Mouse (Mus musculus): ENCODE measurements around the gene Rdh7.
"Not testable (repeated sequence)": the region's sequence is repeated elsewhere in the genome, so short reads cannot be mapped to it uniquely, and the experiment has no call there.

Gene Rdh7

DNA sequence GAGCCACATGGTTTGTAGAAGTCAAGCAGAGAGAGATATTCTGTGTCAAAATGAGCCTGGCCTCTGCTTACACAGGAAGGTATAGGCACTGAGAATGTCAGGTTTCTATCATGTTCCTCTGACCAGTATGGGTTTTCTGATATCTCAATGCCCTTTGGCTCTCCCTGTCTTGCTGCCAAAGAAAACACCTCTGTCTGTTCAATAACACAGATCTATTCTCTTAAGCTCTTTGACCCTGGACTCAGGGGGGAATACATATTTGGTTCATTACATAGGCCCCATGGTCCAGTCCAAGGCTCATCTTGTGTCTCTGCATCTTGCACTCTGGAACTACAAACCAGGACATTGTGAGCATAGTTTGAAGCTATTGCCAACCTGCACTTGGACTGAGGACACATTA is at the start of gene Rdh7:
Gene Rdh7, minus strand, starts transcription at position 213 of the 400 bp plus-strand sequence.
- DNase-seq (ENCODE audit: low spot score): no peak

DNA sequence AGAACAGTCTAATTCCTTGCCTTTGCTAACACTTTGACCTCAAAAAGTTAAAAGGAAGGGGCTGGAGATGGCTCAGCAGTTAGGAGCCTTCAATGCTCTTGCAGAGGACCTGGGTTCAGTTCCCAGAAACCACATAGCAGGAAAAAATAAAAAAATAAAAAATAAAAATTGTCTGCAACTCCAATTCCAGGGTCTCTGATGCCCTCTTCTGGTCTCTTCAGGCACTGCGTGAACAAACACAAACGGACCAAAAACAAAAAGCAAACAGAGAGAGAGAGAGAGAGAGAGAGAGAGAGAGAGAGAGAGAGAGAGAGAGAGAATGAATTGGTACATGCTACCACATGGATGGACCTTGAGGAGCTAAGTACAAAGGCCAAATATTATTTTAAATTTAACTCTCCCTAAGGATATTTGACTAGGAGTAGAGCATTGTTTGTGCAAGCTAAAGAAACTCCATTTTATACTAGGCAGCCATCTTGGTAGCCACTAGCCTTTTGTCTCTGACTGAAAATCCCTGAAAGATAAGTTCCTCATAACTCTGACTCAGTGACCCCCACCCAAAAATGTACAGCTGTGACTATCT is 48.9 kb upstream of the Rdh7 start:
- peak; percentile 25 for DNase-seq (ENCODE audit: low spot score)

DNA sequence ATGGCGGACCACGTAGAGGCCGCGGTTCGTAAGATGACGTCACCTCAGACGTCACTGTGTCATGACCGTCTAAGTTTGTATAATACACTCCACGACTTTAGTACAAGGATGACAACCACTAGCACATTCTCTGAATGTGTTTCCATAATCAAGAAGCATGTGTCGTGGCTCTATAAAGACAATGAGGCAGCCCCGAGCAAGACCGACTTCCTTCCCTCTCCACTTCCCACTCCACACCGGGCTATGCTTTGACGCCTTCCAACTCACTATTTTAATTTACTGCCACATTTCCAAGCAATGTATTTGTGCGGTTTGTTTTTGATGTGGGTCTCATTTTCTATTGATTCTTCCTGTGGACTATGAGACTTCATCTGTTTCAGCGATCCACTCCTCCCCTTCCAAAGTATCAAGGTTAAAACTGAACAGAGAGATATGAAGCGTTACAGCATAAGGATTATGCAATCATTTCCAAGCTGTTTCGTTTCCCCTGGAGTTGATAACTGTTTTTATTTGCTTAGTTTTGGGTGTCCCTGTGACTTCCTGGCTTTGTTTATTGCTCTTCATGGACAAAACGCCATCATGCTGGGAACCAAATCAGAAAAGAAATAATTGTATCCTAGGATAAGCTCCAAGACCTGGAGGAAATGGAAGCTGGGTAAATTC is 48.3 kb upstream of the Rdh7 start:
- no peak for DNase-seq (ENCODE audit: low spot score)

DNA sequence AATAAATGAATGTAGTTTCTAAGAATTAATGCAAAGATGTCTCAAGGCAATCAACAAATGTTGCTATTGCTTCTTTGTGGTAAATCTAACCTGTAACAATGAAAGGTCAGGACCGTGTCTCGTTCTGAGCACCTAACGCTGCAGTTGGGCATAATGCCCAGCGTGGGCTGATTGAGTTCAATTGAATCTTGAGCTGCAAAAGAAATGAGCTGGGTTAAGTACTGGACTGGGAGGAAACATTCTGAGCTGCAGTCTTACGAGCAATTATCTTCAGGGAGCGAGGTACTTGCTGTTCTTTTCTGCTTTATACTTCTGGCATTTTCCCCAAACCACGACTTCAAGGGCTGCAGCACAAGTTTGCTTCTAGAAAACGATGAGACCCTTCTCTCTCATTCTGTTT is 47.7 kb upstream of the Rdh7 start:
- DNase-seq (ENCODE audit: low spot score): no peak

DNA sequence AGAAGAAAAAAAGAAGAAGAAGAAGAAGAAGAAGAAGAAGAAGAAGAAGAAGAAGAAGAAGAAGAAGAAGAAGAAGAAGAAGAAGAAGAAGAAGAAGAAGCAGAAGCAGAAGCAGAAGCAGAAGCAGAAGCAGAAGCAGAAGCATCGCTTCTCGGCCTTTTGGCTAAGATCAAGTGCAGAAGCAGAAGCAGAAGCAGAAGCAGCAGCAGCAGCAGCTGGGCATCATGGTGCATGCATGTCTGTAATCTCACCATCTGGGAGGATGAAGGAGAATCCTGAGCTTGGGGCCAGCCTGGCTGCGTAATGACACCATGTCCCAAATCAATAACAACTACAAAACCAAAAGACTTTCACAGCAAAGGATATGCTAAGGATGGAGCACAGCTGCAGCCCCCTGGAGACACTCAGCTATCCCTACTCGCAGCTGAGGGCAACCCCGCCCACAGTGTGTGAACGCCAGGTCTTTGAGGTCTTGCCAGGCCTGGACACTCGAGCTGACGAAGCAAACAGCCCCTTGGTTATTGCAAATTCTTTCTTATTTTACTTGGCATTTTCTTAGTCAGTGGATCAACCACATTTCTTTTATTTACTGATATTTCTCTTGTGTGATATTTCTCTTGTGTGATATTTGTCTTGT is 43.8 kb upstream of the Rdh7 start:
- no peak for DNase-seq (ENCODE audit: low spot score)

DNA sequence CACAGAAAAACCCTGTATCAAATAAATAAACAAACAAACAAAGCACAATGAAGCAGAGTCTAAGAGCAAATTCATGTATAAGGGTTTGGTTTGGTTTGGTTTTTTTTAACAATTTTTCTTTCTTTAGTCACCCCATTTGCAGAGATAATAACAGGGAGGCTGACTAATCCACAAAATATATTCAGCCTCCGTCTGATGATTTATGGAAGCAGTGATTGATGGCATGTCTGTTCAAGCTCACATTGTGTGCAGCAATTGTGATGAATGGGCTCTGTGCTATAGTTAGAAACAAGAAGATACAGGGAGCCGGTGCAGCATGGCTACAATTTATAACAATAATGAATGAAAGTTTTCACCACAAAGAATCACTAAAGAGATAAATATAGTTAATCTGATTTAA is 39.1 kb upstream of the Rdh7 start:
- DNase-seq (ENCODE audit: low spot score): no peak

DNA sequence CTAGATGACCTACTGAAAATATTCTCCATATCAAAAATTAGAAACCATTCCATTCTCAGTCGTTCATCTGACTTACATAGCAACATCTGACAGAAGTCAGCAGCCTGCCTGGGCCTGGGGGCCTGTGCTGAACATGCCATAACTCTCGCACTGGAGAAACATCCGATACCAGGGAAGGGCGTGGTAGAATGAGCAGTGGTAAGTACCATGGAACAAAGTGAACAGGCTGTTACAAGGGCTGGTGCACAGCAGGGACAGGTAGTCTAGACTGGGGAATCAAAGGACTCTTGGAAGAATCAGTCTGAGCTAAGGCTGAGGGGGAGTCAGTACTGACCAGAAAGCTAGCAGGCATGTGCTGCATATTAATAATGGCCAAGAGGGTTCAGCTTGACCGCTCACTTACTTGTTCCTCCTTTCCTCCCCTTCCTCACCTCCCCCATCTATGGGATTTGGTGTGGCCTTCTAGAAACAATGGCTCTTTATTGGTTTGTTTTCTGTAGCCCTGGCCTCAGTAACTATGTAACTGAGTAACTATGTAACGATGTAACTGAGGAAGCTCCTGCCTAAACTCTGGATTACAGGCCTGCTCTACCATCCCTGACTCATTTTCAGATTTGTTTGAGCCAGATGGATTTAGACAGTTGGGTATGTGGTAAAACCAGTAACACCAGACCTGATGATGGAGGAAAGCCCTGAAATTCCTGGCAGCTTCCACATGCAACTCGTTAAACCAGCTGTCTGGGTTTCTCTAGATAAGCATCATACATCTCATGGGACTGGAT is 36.2 kb upstream of the Rdh7 start:
- DNase-seq (ENCODE audit: low spot score): no peak

DNA sequence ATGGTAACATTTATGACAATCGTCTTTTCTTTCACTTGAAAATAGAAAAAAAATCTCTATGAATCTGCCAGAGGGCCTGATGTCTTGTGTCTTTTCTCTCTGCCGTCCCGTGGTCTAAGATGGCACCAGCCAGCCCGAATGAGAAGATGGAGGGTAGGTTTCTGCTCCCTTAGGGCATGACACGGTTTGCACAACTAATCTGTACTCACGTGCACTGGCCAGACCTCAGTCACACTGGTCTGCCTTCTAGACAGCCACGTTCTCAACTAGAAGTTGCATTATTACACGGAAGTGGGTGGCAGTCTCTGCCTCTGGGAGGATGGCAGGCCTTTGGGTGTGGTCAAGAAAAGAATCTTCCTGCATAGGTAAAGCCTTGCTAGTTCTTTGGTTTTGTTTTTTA is 34.4 kb upstream of the Rdh7 start:
- DNase-seq (ENCODE audit: low spot score): no peak

DNA sequence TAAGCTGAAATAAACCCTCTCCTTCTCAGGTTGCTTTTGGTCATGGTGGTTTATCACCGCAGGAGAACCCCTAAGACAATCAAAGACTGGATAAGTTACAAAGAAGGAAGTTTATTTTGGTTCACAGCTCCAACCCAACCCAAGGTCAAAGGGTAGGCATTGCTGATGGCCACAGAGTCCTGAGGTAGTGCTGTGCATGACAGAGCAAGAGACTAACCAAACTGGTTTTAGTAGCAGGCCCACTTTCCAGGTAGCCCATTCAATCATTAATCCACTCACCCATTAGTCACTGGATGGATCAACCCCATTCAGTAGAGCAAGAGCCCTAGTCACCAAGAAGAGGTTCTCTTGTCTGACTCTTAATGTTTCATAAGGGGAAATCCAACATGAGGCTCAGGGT is 33.6 kb upstream of the Rdh7 start:
- DNase-seq (ENCODE audit: low spot score): no peak

DNA sequence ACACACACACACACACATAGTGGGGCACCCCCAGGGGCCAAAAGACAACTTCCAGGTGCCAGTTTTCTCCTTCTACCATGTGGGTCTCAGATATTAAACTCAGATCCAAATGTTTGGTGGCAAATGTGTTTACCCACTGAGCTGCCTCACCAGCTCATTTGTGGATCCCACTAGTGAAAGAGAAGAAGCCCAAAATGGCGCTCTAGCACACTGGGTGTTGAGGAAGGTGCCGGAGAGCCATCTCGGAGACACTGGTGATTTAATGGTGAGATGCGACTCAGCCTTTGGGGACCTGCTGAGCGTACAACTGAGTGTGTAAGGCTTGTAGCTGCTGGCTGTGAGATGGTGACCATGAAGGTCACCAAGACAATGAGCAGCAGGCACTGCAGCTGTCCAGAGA is 29.0 kb upstream of the Rdh7 start:
- DNase-seq (ENCODE audit: low spot score): no peak

DNA sequence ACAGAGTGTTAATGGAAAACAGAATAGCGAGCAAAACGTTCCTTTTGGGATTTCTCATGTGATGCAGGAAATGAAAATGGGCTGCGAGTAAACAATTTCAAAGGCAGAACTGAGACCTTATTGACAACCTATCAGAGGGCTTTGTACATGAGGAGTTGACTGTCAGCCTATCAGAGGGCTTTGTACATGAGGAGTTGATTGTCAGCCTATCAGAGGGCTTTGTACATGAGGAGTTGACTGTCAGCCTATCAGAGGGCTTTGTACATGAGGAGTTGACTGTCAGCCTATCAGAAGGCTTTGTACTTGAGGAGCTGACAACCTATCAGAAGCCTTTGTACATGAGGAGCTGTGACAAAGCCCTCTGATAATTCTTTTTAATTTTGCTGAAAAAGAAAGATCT is 28.6 kb upstream of the Rdh7 start:
- not testable (repeated sequence) for DNase-seq (ENCODE audit: low spot score)

DNA sequence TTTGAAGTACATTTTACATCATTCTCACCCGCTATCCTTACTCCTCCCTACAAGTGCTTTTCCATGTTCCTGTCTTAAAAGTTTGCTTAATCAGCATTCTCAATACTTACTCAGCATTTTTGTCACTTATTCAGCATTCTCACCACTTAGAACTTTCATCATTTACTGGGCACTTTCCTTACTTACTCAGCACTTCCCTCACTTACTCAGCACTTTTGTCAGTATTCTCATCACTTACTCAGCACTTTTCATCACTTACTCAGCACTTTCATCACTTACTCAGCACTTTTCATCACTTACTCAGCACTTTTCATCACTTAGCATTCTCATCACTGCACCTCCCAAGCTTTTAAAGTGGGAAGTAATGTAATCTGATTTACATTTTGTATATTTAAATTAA is 27.0 kb upstream of the Rdh7 start:
- DNase-seq (ENCODE audit: low spot score): no peak

DNA sequence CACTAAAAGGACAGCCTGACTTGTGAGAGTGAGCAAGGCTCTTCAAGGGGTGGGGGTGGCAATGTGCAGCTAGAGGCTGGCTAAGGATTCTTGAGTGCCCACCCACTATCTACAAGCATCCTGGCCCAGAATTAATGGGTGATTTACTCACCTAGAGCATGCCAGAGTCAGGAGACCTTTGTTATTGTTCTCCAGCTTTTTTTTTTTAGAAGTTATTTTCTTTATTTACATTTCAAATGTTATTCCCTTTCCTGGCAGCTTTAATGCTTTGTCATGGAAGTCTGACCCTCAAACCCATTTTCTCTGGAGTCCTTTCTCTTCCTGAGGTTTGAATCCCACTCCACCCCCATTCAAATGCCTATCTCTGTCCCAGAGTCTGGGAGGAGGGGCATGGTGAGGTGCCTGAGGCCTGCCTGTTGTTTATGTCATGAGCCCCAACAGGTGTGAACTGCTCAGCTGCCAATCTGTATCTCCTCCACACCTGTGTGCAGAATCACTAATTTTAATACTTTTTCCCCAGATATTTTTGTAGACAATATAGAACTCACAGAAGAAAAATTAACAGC is 18.9 kb upstream of the Rdh7 start:
- DNase-seq (ENCODE audit: low spot score): no peak

DNA sequence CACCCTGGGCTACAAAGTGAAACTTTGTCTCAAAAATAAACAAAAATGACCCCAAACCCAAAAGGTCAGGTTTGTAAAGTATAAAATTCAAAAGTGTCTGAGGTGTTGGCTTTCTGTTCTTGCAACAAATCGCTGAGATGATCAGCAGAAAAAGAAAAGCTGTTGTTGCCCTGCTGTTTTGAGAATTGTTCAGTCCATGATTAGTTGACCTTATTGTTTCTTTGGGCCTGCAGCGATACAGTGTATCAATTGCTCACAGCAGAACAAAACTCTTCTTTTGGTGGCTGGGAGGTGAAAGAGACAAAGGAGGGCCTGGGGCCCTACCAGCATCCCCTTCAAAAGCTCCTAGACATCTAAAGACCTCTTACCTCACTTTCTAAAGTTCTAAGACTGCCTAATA is 17.5 kb upstream of the Rdh7 start:
- no peak for DNase-seq (ENCODE audit: low spot score)

DNA sequence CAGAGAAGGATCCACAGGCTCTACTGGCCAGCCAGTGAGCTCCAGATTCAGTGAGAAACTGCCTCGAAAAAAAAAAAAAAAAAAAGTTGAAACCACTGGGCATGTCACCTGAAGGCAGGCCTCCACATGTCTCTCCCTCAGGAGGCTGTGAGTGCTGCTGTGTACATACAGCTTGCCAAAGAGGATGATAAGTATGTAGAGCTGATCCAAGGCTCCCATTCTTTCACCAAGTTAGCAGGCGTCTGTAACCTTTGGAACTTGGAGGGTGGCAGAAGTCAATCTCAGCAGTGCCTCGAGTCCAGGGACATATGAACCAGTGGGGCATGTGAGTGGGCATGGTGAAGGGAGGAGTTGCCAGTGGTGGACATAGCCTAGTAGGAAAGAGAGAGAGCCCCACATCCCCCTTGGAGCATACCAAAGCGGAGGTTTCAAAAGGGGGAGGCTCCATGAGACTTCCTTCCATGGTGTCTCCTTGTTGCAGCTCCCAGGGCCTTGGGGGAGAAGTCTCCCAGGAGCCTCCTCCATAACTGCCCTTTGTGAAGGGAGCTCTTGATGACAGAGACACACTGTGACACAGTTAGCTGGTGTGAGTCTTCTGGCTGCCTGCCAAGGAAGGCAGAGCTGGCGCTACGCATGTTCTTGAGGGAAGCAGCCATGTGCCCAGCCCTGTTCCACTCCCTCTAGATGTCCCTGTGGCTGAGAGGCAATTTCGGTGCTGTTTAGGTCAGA is 16.3 kb upstream of the Rdh7 start:
- DNase-seq (ENCODE audit: low spot score): no peak

DNA sequence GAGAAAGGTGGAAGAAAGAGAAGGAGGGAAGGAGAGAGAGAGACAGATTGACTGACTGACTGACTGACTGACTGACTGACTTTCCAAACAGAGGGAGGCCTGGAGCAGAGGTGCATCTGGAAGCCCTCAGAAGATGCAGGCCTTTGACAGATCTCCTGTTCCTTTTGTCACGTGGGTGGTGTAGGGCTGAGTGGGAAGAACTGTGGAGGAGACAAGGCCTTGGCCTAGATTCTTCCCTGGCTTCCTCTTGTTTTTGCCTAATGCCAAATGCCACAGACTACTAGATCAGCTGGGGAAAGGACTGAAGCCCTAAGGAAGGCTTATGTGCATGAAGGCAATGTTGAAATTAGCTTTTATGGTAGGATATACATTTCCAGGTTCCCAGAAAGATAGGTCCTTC is 14.5 kb upstream of the Rdh7 start:
- no peak for DNase-seq (ENCODE audit: low spot score)

DNA sequence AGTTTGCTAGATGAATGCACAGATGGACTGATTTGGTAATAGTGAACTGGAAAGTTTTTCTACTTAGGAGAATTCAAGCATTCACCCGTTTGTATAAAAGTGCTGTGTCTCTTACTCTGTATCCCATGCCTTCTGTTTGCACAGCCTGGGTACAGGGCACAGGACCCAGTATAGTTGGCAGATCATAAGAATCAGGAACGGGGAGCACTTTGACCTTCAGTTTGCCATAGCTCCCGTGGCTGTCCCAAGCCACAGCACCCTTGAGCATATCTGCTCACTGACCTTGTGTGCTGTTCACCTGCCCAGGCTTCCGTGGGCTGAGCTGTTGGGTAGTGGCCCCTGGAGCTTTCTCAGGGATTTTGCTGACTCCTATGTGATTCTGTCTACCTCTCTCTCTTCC is 13.1 kb upstream of the Rdh7 start:
- no peak for DNase-seq (ENCODE audit: low spot score)

DNA sequence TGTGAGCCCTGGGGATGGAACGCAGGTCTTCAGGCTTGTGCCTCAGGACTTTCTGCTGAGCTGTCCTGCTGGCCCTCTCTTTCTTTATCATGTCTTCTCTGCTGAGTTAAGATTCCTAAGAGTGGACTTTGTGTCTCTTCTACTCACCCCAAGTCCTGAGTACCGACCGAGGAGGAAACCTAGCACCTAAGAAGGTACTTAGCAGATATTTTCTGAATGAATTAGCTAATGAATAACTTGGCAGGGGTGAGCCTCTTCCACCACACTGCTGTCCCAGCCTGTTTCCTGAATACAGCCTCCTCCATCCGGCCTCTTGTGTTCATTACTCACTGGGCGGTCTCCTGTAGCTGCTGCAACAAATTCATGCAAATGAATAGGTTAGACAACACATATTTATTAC is 11.2 kb upstream of the Rdh7 start:
- no peak for DNase-seq (ENCODE audit: low spot score)

DNA sequence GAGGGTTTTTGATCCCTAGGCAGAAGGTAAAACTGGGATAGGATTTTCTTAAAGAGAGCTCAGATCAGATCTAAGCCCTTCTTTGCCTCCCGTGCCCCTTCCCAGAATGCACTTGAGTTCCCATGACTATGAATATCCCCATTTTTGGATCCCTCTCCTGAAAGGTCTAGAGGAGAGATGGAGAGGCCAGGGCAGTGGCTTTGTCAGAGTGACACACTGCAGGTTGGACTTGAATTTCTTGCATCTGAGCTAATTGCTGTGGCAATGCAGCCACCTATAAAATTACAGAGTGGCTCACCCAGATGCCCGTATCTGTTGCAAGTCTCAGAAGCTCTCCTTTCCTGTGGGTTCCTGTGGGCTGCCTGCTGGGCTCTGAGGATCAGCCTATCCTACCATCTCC is 9.6 kb upstream of the Rdh7 start, which contains the start of gene Sdr9c7:
Gene Sdr9c7, plus strand, starts transcription at position 301 of the 400 bp plus-strand sequence.
- no peak for DNase-seq (ENCODE audit: low spot score)

DNA sequence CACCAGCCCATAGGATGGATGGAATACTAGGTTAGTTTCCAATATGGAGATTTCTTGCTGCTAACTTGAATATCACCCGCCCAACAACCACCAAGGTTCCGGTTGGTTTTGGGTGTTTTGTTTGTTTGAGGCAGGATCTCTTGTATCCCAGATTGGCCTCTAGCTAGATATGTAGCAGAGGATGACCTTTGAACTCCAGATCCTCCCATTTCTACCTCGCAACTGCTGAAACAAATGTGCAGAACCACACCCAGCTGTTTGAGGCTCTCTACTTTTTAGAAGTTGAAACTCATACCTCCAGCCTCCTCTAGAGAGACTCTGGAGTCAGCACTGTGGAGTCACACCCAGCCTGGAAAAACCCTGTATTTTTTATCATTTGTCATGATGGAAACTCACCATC is 8.9 kb upstream of the Rdh7 start:
- no peak for DNase-seq (ENCODE audit: low spot score)

DNA sequence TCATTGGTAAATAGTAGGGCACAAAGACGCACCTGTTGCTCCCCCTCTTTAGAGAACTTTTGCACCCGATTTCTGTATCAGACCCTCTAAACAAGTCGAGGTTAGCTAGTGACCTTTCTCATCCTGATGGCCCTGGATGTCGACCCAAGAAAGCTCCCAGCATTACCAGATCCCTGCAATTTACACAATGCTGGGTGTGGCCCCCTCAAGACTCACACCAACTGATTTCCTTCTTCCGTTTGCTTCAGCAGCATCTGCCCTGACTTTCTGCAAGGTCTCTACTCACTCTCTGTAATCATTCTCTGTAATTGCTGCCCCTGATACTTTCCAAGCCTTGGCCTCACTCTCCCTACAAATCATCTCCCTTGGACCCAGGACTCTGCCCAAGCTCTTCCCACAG is 8.1 kb upstream of the Rdh7 start:
- no peak for DNase-seq (ENCODE audit: low spot score)
